In genomic region chr7:136142832-136143231, GRCm38 (mm10) we compare ENCODE assay signal across 1 mouse cellular context.
TF ChIP-seq lines count a peak whose summit lies in the region.

No protein-coding gene starts in this region.

TF ChIP-seq in MEL, 35 proteins besides CTCF, POLR2A, EP300 and RAD21 (continued from another document):
- TF ChIP-seq E2F4 (IDR thresholded peaks at IDR 0.05; ENCODE audit: borderline replicate concordance, low read depth, low read length) (no peak), POLR2AphosphoS5 (IDR thresholded peaks at IDR 0.05; ENCODE audit: borderline replicate concordance, low read depth, low read length) (no peak), USF2 (IDR thresholded peaks at IDR 0.05; ENCODE audit: borderline replicate concordance in 1 of 2, insufficient read depth in 1 of 2, low read depth in 1 of 2, low read length in 2 of 2) (no peak), ETS1 (IDR thresholded peaks at IDR 0.05; ENCODE audit: low read depth, low read length) (no peak), POLR2AphosphoS2 (IDR thresholded peaks at IDR 0.05; ENCODE audit: low read length) (no peak), MAX (IDR thresholded peaks at IDR 0.05; ENCODE audit: low read length) (no peak), CHD2 (IDR thresholded peaks at IDR 0.05; ENCODE audit: low read length) (no peak), MYB (IDR thresholded peaks at IDR 0.05; ENCODE audit: low read depth, low read length) (no peak), ELF1 (IDR thresholded peaks at IDR 0.05; ENCODE audit: low read depth, low read length) (no peak), TCF12 (IDR thresholded peaks at IDR 0.05; ENCODE audit: low read depth, low read length) (no peak)
